8 mouse cellular contexts compared by ENCODE assay signal in genomic region chr8:10928342-10928794, GRCm38 (mm10).
A peak's percentile ranks its signal among the peaks of the same experiment; 100 is the strongest.
DNase-seq lines count a peak whose midpoint lies in the region; ATAC-seq lines count a peak whose summit lies in the region.

No protein-coding gene starts in this region.

- no peaks in the 10 kb centered on the region for H3K36me3 ChIP-seq in embryonic facial prominence, embryonic 14.5 days (ENCODE audit: control insufficient read depth, insufficient read depth, low read length)
- no peaks in the 10 kb centered on the region for H3K36me3 ChIP-seq in heart, embryonic 13.5 days
- H3K36me3 ChIP-seq in limb, embryonic 13.5 days: no peaks in the 10 kb centered on the region
- H3K36me3 ChIP-seq in neural tube, embryonic 14.5 days (ENCODE audit: control insufficient read depth, insufficient read depth, low read length): no peaks in the 10 kb centered on the region

- H3K4me3 ChIP-seq in embryonic facial prominence, embryonic 14.5 days (ENCODE audit: low read depth, low read length): no peak overlapping the region
- H3K4me3 ChIP-seq in heart, embryonic 13.5 days: no peak overlapping the region
- H3K4me3 ChIP-seq in limb, embryonic 13.5 days: no peak overlapping the region
- H3K4me3 ChIP-seq in neural tube, embryonic 14.5 days (ENCODE audit: low read depth, low read length): no peak overlapping the region

- H3K4me2 ChIP-seq in embryonic facial prominence, embryonic 14.5 days (ENCODE audit: low read depth, low read length): no peak overlapping the region
- peak overlapping the region; percentile 21 for H3K4me2 ChIP-seq in heart, embryonic 13.5 days
- no peak overlapping the region for H3K4me2 ChIP-seq in limb, embryonic 13.5 days (replicated peaks)
- H3K4me2 ChIP-seq in neural tube, embryonic 14.5 days (ENCODE audit: low read depth, low read length): no peak overlapping the region

- DNase-seq in layer of hippocampus, postnatal 10 days (ENCODE audit: low spot score in 2 of 2): peak; percentile 46 to 47
- no peak for DNase-seq in layer of hippocampus, postnatal 36 days
- DNase-seq in embryonic facial prominence, embryonic 14.5 days (ENCODE audit: low spot score): peak; percentile 70
- no peak for DNase-seq in thymus, postnatal 25 days
- DNase-seq in cerebellum, adult 9-11 months: no peak

- no peak overlapping the region for H3K27ac ChIP-seq in embryonic facial prominence, embryonic 14.5 days (replicated peaks; ENCODE audit: low read depth, low read length)
- H3K27ac ChIP-seq in heart, embryonic 13.5 days (replicated peaks): peak overlapping the region; percentile 58
- H3K27ac ChIP-seq in limb, embryonic 13.5 days: peak overlapping the region; percentile 22; the same call in 1 of the 2 replicates
- H3K27ac ChIP-seq in neural tube, embryonic 14.5 days (ENCODE audit: low read depth, low read length): 0 out of 2 replicates have a peak overlapping the region, but pooled peaks have one; percentile 6

- H3K27me3 ChIP-seq in embryonic facial prominence, embryonic 14.5 days (replicated peaks; ENCODE audit: control insufficient read depth, insufficient read depth, low read length): no peaks in the 10 kb centered on the region
- peaks cover 28% of the 10 kb centered on the region; the same call in 1 of the 2 replicates for H3K27me3 ChIP-seq in heart, embryonic 13.5 days (replicated peaks)
- H3K27me3 ChIP-seq in limb, embryonic 13.5 days: 0 out of 2 replicates have a peak, but pooled peaks cover 2% of the 10 kb centered on the region
- no peaks in the 10 kb centered on the region for H3K27me3 ChIP-seq in neural tube, embryonic 14.5 days (ENCODE audit: control insufficient read depth, insufficient read depth, low read length)

- H3K4me1 ChIP-seq in embryonic facial prominence, embryonic 14.5 days (ENCODE audit: control insufficient read depth, insufficient read depth, low read length): peaks cover 38% of the 10 kb centered on the region
- peaks cover 61% of the 10 kb centered on the region for H3K4me1 ChIP-seq in heart, embryonic 13.5 days
- H3K4me1 ChIP-seq in limb, embryonic 13.5 days: peaks cover 70% of the 10 kb centered on the region
- H3K4me1 ChIP-seq in neural tube, embryonic 14.5 days (ENCODE audit: control insufficient read depth, insufficient read depth, low read length): peaks cover 16% of the 10 kb centered on the region; the same call in 1 of the 2 replicates

- no peaks in the 10 kb centered on the region for H3K9me3 ChIP-seq in embryonic facial prominence, embryonic 14.5 days (ENCODE audit: control insufficient read depth, low read length)
- H3K9me3 ChIP-seq in heart, embryonic 13.5 days: no peaks in the 10 kb centered on the region
- H3K9me3 ChIP-seq in limb, embryonic 13.5 days: no peaks in the 10 kb centered on the region
- no peaks in the 10 kb centered on the region for H3K9me3 ChIP-seq in neural tube, embryonic 14.5 days (ENCODE audit: control insufficient read depth, low read length)

- H3K9ac ChIP-seq in embryonic facial prominence, embryonic 14.5 days (ENCODE audit: low read depth, low read length): no peak overlapping the region
- no peak overlapping the region for H3K9ac ChIP-seq in heart, embryonic 13.5 days
- no peak overlapping the region for H3K9ac ChIP-seq in limb, embryonic 13.5 days
- no peak overlapping the region for H3K9ac ChIP-seq in neural tube, embryonic 14.5 days (replicated peaks; ENCODE audit: low read depth, low read length)

- ATAC-seq in embryonic facial prominence, embryonic 14.5 days (ENCODE audit: low read depth): peak; percentile 3; the same call in 1 of the 2 replicates
- peak; percentile 40; the same call in 1 of the 2 replicates for ATAC-seq in heart, embryonic 13.5 days (ENCODE audit: extremely low read depth, insufficient number of reproducible peaks, low FRiP score, low TSS enrichment)
- ATAC-seq in limb, embryonic 13.5 days (ENCODE audit: low FRiP score, low read depth): no peak
- ATAC-seq in neural tube, embryonic 14.5 days (ENCODE audit: low read depth): peak; percentile 74

- 62% methylated on average over 17 of the region's 17 CpGs for WGBS in embryonic facial prominence, embryonic 14.5 days
- 41% methylated on average over 17 of the region's 17 CpGs for WGBS in heart, embryonic 13.5 days
- 71% methylated on average over 17 of the region's 17 CpGs for WGBS in limb, embryonic 13.5 days
- 52% methylated on average over 17 of the region's 17 CpGs for WGBS in neural tube, embryonic 14.5 days

Comparison
In these comparisons a context has a peak if more than half of its experiments do, and no peak if none do; other contexts are left out.
1. DNase-seq: peak in layer of hippocampus, postnatal 10 days (2 of 2) and embryonic facial prominence, embryonic 14.5 days (single experiment); none in layer of hippocampus, postnatal 36 days (0 of 2), thymus, postnatal 25 days (single experiment) and cerebellum, adult 9-11 months (single experiment).